Mouse (Mus musculus) kidney, adult 2 months (tissue): ENCODE measurements at regions not wholly inside any gene's neighbourhood (a gene's known extent, or its start where the extent isn't known, plus 50 kb on each side); places are given as distances from the start of the nearest gene placed in this dataset.

Experiments used
- CTCF ChIP-seq: fragments of 200-500 bp; conservative IDR thresholded peaks from 2 replicates; pipeline ENCODE4 v1.5.1; 2011; ENCODE audit warnings: low read depth, mild to moderate bottlenecking, control low read depth, low read length, moderate library complexity, mixed read lengths; ENCODE audit not compliant: insufficient read depth, insufficient read length
- POLR2A ChIP-seq: fragments of 200-500 bp; IDR thresholded peaks from one replicate; pipeline ENCODE4 v1.6.1; 2011; ENCODE audit warnings: low read depth, low read length, control low read depth

- TF ChIP-seq CTCF (no peak), POLR2A (no peak)
Measured at GRCm38 (mm10) chr7:98784369-98784931, 50.5 kb upstream of the Wnt11 start.
